Mouse (Mus musculus) intestine, embryonic 14.5 days (tissue): ENCODE measurements around the gene Ssh3. TPM values are rescaled to one million over a fixed set of nuclear protein-coding genes. Genes with fewer than 3 reads are reported as not detected.
A peak's percentile ranks its signal among the peaks of the same experiment; 100 is the strongest.

Source experiments
- ATAC-seq: fragments of 200-750 bp; cut with Nextera tagmentation; replicated peaks from 2 replicates; pipeline ENCODE4 v1.8.0; 2017; ENCODE audit warnings: low read depth, moderate number of reproducible peaks, moderate TSS enrichment, moderate library complexity; ENCODE audit not compliant: low FRiP score, low TSS enrichment
- DNase-seq: peaks from one replicate; pipeline ENCODE4 v3.0.0-alpha.2; 2018; ENCODE audit warnings: low spot score
- H3K27ac ChIP-seq: fragments of 300-500 bp; sonication (generic); 2 replicates; pipeline ENCODE4 v1.5.1; 2014; ENCODE audit warnings: low read depth, mild to moderate bottlenecking, control low read depth
- H3K27me3 ChIP-seq: fragments of 300-500 bp; sonication (generic); replicated peaks from 2 replicates; pipeline ENCODE4 v1.6.1; 2014; ENCODE audit warnings: low read length, control low read depth; ENCODE audit not compliant: control insufficient read depth, insufficient read depth
- H3K36me3 ChIP-seq: fragments of 300-500 bp; sonication (generic); 2 replicates; pipeline ENCODE4 v1.6.1; 2014; ENCODE audit warnings: low read length, control low read depth; ENCODE audit not compliant: control insufficient read depth, insufficient read depth
- H3K4me1 ChIP-seq: fragments of 300-500 bp; sonication (generic); replicated peaks from 2 replicates; pipeline ENCODE4 v1.6.1; 2014; ENCODE audit warnings: low read length, control low read depth, mixed read lengths; ENCODE audit not compliant: control insufficient read depth, insufficient read depth
- H3K4me2 ChIP-seq: fragments of 300-500 bp; sonication (generic); 2 replicates; pipeline ENCODE4 v1.6.1; 2014; ENCODE audit warnings: low read length
- H3K4me3 ChIP-seq: fragments of 300-500 bp; sonication (generic); 2 replicates; pipeline ENCODE4 v1.5.1; 2014; ENCODE audit warnings: low read depth, low read length, control low read depth, mixed read lengths
- H3K9ac ChIP-seq: fragments of 300-500 bp; sonication (generic); 2 replicates; pipeline ENCODE4 v1.6.1; 2014; ENCODE audit warnings: mild to moderate bottlenecking, low read length
- H3K9me3 ChIP-seq: fragments of 300-500 bp; sonication (generic); 2 replicates; pipeline ENCODE4 v1.6.1; 2016; ENCODE audit warnings: low read length, control low read depth; ENCODE audit not compliant: control insufficient read depth
- WGBS: fragments of 180-500 bp; shearing (Covaris S2); extraction: QIAGEN DNeasy Blood & Tissue Kit; methylation state at CpG from one replicate; pipeline ENCODE4 v1.1.7; 2014; 5-methylcytosine and 5-hydroxymethylcytosine counted together
- polyA plus RNA-seq: library from polyadenylated mRNA; unstranded; fragments of >200 nt; fragmentation: Nextera tagmentation; extraction: Ambion mirVana; gene quantifications from 2 replicates; pipeline ENCODE4 v1.2.1, GENCODE M21; 2014

Gene Ssh3
- polyA plus RNA-seq, result 21.7 and 25.4 TPM in 2 replicates

DNA sequence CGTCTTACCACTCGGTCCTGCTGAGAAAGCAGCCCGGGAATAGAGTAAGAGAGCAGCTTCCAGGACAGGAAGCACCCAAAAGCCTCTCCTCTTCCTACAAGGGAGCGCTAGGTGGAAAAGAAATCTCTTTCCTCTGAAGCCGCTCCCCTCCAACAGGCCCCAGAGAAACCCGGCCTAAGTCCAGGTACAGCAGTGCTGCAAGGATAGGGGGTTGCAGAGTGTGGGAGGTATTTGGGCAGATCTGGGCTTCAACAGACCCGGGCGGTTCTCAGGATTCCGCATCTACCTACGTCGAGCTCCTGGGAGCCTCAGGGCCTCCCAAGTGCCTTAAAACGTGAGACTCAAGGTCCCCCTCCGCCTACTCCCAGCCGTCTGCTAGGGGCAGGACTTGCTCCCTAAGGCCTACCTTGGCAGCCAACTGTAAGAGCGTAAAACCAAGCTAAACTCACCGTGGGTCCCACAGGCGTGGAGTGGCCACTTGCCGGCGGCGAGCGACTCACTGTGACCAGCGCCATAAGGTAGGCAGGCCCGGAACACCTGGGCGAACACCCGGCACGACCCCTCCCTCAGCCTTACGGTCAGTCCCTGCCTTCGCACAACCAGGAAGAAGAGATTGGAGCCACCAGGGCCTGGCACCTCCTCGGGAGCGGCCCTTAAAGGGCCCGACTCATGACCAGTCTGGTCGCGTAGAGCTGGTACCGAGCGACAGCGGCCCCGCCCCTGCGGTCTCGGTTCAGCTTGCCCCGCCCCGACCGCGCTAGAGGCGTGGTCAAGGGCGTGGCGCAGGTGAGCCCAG, at the start of gene Ssh3:
Gene Ssh3 (minus strand): TSS at position 615 of the 796 bp plus-strand sequence.
- Histone ChIP-seq H3K27ac (no peak within 1 kb of the TSS), H3K4me3 (peak within 1 kb of the TSS; percentile 44), H3K9ac (peak within 1 kb of the TSS; percentile 49), H3K36me3 (no peaks in the 10 kb centered on the region; the same call in 1 of the 2 replicates), H3K4me2 (peak within 1 kb of the TSS; percentile 66), H3K27me3 (no peaks in the 10 kb centered on the region; the same call in 1 of the 2 replicates), H3K9me3 (no peaks in the 10 kb centered on the region), H3K4me1 (no peaks in the 10 kb centered on the region)
- ATAC-seq (peak; percentile 91), DNase-seq (peak; percentile 80)
- 8% methylated on average over 46 of the region's 46 CpGs for WGBS

DNA sequence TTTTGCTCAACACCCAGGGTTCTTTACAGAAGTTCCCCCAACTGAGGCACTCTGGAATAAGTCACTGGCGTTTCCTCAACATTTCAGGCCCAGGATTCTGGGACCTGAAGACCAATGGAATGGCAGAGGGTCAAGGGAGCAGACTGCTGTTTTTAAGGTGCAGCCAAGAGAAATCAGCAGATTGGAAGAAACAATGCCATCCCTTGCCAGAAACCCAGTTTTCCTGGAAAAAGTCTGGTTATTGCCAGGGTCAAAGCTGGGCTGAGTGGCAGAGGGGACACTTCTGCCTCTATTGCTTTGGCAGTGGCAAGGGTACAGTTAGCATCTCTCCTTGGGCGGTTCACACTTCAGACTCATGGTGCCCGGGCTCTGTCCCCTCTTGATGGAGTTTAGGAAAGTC, 48.2 kb upstream of the Ssh3 start:
- H3K4me3 ChIP-seq, result no peak overlapping the region
- no peaks in the 10 kb centered on the region for H3K4me1 ChIP-seq
- peaks cover 73% of the 10 kb centered on the region for H3K36me3 ChIP-seq
- no peak overlapping the region for H3K27ac ChIP-seq
- H3K9me3 ChIP-seq, result no peaks in the 10 kb centered on the region
- no peak overlapping the region for H3K9ac ChIP-seq
- H3K4me2 ChIP-seq, result no peak overlapping the region
- 80% methylated on average over 3 of the region's 3 CpGs for WGBS
- no peaks in the 10 kb centered on the region for H3K27me3 ChIP-seq
- ATAC-seq (no peak), DNase-seq (no peak)

DNA sequence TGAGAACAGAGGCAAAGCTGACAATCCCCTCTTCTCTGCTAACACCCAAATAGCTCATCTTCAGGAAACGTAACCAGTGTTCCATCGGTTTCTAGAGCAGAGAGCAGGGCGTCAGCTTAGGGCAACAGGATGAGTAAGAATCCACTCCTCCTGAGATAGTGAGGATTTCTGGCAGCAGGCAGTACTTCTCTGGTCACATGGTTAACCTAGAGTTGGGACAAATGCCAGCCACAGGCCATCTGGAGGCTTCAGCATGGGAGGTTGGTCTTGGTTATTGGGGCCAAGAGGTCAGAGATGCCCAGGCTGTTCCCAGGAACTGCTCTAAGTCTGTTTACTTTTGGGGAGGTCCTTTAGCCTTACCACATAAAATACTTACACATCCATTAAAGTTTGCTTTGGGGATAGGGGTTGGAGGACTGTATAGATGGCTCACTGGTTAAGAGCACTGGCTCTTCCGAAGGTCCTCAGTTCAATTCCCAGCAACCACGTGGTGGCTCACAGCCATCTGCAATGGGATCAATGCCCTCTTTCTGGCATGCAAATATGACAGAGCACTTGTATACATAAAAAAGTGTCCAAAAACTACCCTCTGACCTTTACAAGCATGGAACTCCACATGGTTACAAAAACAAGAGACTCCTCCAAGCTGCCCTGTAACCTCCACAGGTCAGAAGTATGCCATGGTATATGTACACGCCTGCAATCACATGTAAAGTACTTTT, 46.4 kb upstream of the Ssh3 start:
- no peak for DNase-seq

DNA sequence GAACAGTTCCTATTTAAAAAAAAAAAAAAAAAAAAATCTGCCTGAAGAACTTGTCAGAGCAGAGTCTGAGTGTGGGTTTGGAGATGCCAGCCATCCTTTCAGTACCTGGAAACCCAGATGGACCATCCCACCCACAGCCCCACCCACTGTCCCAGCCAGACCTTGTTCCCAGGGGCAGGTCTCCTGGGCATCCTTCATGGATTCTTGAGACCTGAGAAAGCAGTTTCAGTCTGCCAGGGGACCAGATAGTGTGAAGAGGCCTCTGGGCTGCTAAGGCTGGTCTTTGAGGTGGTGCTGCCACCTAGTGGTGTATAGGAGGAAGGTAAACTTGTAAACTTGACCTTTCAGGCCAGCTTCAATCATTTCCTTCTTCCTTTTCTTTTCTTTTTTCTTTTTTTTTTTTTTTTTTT, 40.8 kb upstream of the Ssh3 start:
- H3K9ac ChIP-seq, result no peak overlapping the region
- no peak for ATAC-seq
- H3K27ac ChIP-seq, result no peak overlapping the region
- H3K4me3 ChIP-seq, result no peak overlapping the region
- no peaks in the 10 kb centered on the region for H3K9me3 ChIP-seq
- peaks cover 11% of the 10 kb centered on the region for H3K4me1 ChIP-seq
- peaks cover 6% of the 10 kb centered on the region for H3K36me3 ChIP-seq
- no peak overlapping the region for H3K4me2 ChIP-seq
- peak; percentile 70 for DNase-seq
- no peaks in the 10 kb centered on the region for H3K27me3 ChIP-seq

More for the DNA sequence above, 46.4 kb upstream of the Ssh3 start:
- H3K4me1 ChIP-seq, result no peaks in the 10 kb centered on the region
- no peak overlapping the region for H3K4me2 ChIP-seq
- no peak overlapping the region for H3K9ac ChIP-seq
- H3K36me3 ChIP-seq, result peaks cover 55% of the 10 kb centered on the region
- H3K27me3 ChIP-seq, result no peaks in the 10 kb centered on the region
- H3K9me3 ChIP-seq, result no peaks in the 10 kb centered on the region
- no peak overlapping the region for H3K4me3 ChIP-seq
- WGBS, result 51% methylated on average over 6 of the region's 6 CpGs
- peak; percentile 26; the same call in 1 of the 2 replicates for ATAC-seq
- 0 out of 2 replicates have a peak overlapping the region, but pooled peaks have one; percentile 11 for H3K27ac ChIP-seq

DNA sequence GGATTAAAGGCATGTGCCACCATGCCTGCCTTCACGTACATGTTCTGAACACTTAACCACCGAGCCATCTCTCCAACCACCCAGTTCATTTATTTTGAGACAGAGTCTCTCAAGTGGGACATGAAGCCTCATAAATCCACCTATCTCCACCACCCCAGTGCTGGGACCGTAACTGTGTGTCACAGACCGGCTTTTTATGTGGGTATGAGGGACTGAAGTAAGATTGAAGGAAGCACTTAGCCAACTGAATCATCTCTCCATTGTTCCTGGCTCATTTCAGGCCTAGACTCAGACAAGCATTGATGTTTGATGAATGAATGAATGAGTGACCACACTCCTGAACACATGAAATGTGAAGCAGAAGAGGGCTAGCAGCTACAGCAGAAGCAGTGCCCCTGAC, 40.3 kb upstream of the Ssh3 start:
- H3K27ac ChIP-seq, result no peak overlapping the region
- H3K36me3 ChIP-seq, result peaks cover 6% of the 10 kb centered on the region
- ATAC-seq (no peak), DNase-seq (no peak)
- H3K9me3 ChIP-seq, result no peaks in the 10 kb centered on the region
- 93% methylated on average over 4 of the region's 4 CpGs for WGBS
- no peak overlapping the region for H3K4me2 ChIP-seq
- no peak overlapping the region for H3K9ac ChIP-seq
- H3K27me3 ChIP-seq, result no peaks in the 10 kb centered on the region
- no peak overlapping the region for H3K4me3 ChIP-seq
- peaks cover 16% of the 10 kb centered on the region for H3K4me1 ChIP-seq

DNA sequence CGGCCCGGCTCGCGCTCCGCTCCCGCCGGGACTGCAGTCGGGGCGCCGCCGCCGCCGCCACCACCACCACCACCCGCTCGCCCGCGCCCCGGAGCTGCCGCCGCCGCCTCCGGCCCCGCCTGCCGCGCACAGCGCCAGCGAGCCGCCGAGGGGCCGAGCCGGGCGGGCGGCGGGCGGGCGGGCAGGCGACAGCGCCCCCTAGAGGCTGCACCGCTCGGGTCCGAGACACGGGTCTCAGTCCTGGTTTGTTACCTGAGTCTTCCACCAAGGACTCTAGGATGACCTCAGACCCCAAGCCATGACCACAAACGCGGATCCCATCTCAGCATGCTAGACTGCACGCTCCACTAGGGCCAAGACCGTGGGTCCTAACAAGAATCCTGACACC, 37.2 kb upstream of the Ssh3 start, which contains the start of gene Grk2:
Gene Grk2 (minus strand): TSS at position 33 of the 388 bp plus-strand sequence.
- DNase-seq (peak; percentile 91), ATAC-seq (peak; percentile 78)
- H3K27ac ChIP-seq, result peak within 1 kb of the TSS; percentile 62
- under 1% methylated on average over 20 of the region's 46 CpGs for WGBS
- peaks cover 47% of the 10 kb centered on the region for H3K4me1 ChIP-seq
- H3K9me3 ChIP-seq, result no peaks in the 10 kb centered on the region
- H3K4me3 ChIP-seq, result peak within 1 kb of the TSS; percentile 79
- H3K4me2 ChIP-seq, result peak within 1 kb of the TSS; percentile 76
- peak within 1 kb of the TSS; percentile 91 for H3K9ac ChIP-seq
- H3K36me3 ChIP-seq, result no peaks in the 10 kb centered on the region
- no peaks in the 10 kb centered on the region for H3K27me3 ChIP-seq

DNA sequence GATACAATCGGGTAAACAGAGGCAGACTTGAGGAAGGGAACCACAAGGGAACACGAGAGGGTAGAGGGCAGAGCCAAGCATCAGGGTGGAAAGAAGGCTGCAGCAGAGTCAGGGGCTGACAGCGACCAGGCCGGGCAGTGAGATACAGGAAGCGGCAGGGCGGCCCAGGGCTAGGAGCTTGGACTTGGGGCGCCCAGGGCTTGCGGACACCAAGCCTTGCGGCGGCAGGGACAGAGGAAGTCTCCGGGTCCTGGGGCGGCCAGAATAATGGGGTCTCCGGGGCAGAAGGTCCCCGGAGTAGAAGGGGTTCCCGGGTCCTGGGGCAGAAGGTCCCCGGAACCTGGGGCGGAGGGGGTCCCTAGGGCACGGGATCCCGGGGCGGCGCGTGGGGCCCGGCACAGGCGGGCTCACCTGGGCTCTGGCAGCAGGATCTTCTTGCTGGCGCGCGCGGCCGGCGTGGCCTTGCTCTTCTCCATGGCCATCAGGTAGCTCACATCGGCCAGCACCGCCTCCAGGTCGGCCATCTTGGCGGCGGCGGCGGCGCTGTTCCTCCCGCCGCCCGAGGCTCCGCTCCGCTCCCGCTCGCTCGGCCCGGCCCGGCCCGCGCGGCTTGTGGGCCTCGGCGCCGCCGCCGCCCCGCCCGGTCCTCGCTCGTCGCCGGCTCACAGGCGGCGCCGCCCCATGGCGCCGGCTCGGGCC, 36.7 kb upstream of the Ssh3 start:
- Histone ChIP-seq H3K9me3 (no peaks in the 10 kb centered on the region), H3K4me2 (peak overlapping the region; percentile 76), H3K4me1 (peaks cover 52% of the 10 kb centered on the region), H3K27ac (peak overlapping the region; percentile 62), H3K27me3 (no peaks in the 10 kb centered on the region), H3K9ac (peak overlapping the region; percentile 91), H3K36me3 (no peaks in the 10 kb centered on the region), H3K4me3 (peak overlapping the region; percentile 79)
- ATAC-seq, result peak; percentile 48
- peak; percentile 83 for DNase-seq
- WGBS, result under 1% methylated on average over 63 of the region's 68 CpGs

DNA sequence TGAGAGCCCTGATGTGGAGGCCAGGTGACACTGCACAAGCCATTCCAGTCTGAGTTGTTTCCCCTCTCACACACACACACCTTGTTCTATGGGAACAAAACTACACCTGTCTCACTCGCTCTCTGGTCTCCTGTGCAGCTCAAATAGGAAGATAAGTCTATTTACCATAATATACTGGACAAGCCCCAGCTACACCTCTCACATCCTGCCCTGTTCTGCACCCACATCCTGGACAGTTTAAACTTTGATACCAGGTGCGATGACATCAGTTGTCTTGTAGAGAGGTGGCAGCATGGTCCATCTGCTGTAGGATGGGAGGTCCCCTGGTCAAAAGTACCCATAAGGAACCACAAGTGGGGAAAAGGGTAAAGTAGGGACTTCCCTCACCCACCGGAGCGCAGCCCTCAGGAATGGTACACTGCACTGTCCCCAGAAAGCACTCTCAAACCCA, 35.9 kb upstream of the Ssh3 start:
- H3K27ac ChIP-seq, result peak overlapping the region; percentile 62; the same call in 1 of the 2 replicates

More for the DNA sequence above, 35.9 kb upstream of the Ssh3 start:
- Histone ChIP-seq H3K27me3 (no peaks in the 10 kb centered on the region), H3K4me3 (peak overlapping the region; percentile 79), H3K9ac (peak overlapping the region; percentile 91), H3K36me3 (no peaks in the 10 kb centered on the region), H3K9me3 (no peaks in the 10 kb centered on the region), H3K4me2 (peak overlapping the region; percentile 76), H3K4me1 (peaks cover 59% of the 10 kb centered on the region)
- 43% methylated on average over 4 of the region's 4 CpGs for WGBS
- ATAC-seq (no peak), DNase-seq (no peak)
